Mouse (Mus musculus) midbrain, postnatal 0 days (tissue): Measurements from ENCODE around the gene Brsk2. TPM values are rescaled to one million over a fixed set of nuclear protein-coding genes. Genes with fewer than 3 reads are reported as not detected.

Source experiments
- ATAC-seq: fragments of 200-750 bp; cut with Nextera tagmentation; 2 replicates; pipeline ENCODE4 v1.8.0; 2017; ENCODE audit warnings: moderate number of reproducible peaks, mild to moderate bottlenecking, moderate TSS enrichment, moderate library complexity; ENCODE audit not compliant: low FRiP score
- DNase-seq: peaks from one replicate; pipeline ENCODE4 v3.0.0-alpha.2; 2015; ENCODE audit warnings: low spot score
- H3K27ac ChIP-seq: fragments of 300-500 bp; sonication (generic); 2 replicates; pipeline ENCODE4 v1.5.1; 2014; ENCODE audit warnings: low read depth, mild to moderate bottlenecking, low read length, mixed read lengths
- H3K27me3 ChIP-seq: fragments of 300-500 bp; sonication (generic); 2 replicates; pipeline ENCODE4 v1.6.1; 2014; ENCODE audit warnings: low read length, control low read depth, mixed read lengths; ENCODE audit not compliant: insufficient read depth
- H3K36me3 ChIP-seq: fragments of 300-500 bp; sonication (generic); 2 replicates; pipeline ENCODE4 v1.6.1; 2014; ENCODE audit warnings: low read length, control low read depth, mixed read lengths; ENCODE audit not compliant: insufficient read depth
- H3K4me1 ChIP-seq: fragments of 300-500 bp; sonication (generic); 2 replicates; pipeline ENCODE4 v1.6.1; 2014; ENCODE audit warnings: mild to moderate bottlenecking, control low read depth, antibody characterized with exemption, low read length, mixed read lengths; ENCODE audit not compliant: insufficient read depth
- H3K4me2 ChIP-seq: fragments of 300-500 bp; sonication (generic); 2 replicates; pipeline ENCODE4 v1.6.1; 2014; ENCODE audit warnings: low read depth, mild to moderate bottlenecking, low read length, mixed read lengths; ENCODE audit not compliant: poor library complexity, severe bottlenecking
- H3K4me3 ChIP-seq: fragments of 300-500 bp; sonication (generic); 2 replicates; pipeline ENCODE4 v1.5.1; 2014; ENCODE audit warnings: low read depth, mild to moderate bottlenecking, low read length, moderate library complexity
- H3K9ac ChIP-seq: fragments of 300-500 bp; sonication (generic); replicated peaks from 2 replicates; pipeline ENCODE4 v1.6.1; 2014; ENCODE audit warnings: mild to moderate bottlenecking, low read length, moderate library complexity, mixed read lengths; ENCODE audit not compliant: poor library complexity, severe bottlenecking
- H3K9me3 ChIP-seq: fragments of 300-500 bp; sonication (generic); 2 replicates; pipeline ENCODE4 v1.6.1; 2016; ENCODE audit warnings: low read length, control low read depth
- CTCF ChIP-seq: IDR thresholded peaks from 2 replicates; pipeline ENCODE4 v1.5.1; 2016; ENCODE audit warnings: antibody characterized with exemption, mild to moderate bottlenecking
- WGBS: fragments of 180-500 bp; shearing (Covaris S2); extraction: QIAGEN DNeasy Blood & Tissue Kit; methylation state at CpG from one replicate; pipeline ENCODE4 v1.1.7; 2014; 5-methylcytosine and 5-hydroxymethylcytosine counted together
- polyA plus RNA-seq: library from polyadenylated mRNA; unstranded; fragments of >200 nt; fragmentation: Nextera tagmentation; extraction: Ambion mirVana; gene quantifications from 2 replicates; pipeline ENCODE4 v1.2.1, GENCODE M21; 2015
- total RNA-seq: library from RNA; depleted of rRNA; stranded (reverse); fragments of >200 nt; gene quantifications from 2 replicates; pipeline ENCODE4 v1.2.3, GENCODE M21; 2014

The Brsk2 gene
- total and polyA plus RNA-seq, 2 experiments from 2014 or later, result 20.1 to 159 TPM

- no peaks in the 10 kb centered on the region for H3K27me3 ChIP-seq
- ATAC-seq (no peak), DNase-seq (no peak)
- no peaks in the 10 kb centered on the region for H3K36me3 ChIP-seq
- WGBS, result 85% methylated on average over 2 of the region's 2 CpGs
- H3K4me1 ChIP-seq, result peaks cover 41% of the 10 kb centered on the region; the same call in 1 of the 2 replicates
- no peak overlapping the region for H3K4me2 ChIP-seq
- H3K27ac ChIP-seq, result no peak overlapping the region
- H3K4me3 ChIP-seq, result no peak overlapping the region
- H3K9ac ChIP-seq, result no peak overlapping the region
- H3K9me3 ChIP-seq, result no peaks in the 10 kb centered on the region
- no peak for TF ChIP-seq CTCF
Measured at GRCm38 (mm10) chr7:141958211-141958610, 8.7 kb downstream of the Brsk2 start.

GRCm38 (mm10) chr7:141959133-141959532 lies 9.6 kb downstream of the Brsk2 start:
- H3K4me1 ChIP-seq, result peaks cover 34% of the 10 kb centered on the region; the same call in 1 of the 2 replicates
- WGBS, result 92% methylated on average over 1 of the region's 1 CpGs
- no peaks in the 10 kb centered on the region for H3K27me3 ChIP-seq
- no peak overlapping the region for H3K4me3 ChIP-seq
- H3K9ac ChIP-seq, result no peak overlapping the region
- ATAC-seq, result no peak
- TF ChIP-seq CTCF, result no peak
- H3K36me3 ChIP-seq, result no peaks in the 10 kb centered on the region
- no peak for DNase-seq
- no peaks in the 10 kb centered on the region for H3K9me3 ChIP-seq
- no peak overlapping the region for H3K4me2 ChIP-seq
- H3K27ac ChIP-seq, result no peak overlapping the region

- Histone ChIP-seq H3K4me2 (no peak overlapping the region), H3K9ac (no peak overlapping the region), H3K27ac (no peak overlapping the region), H3K27me3 (no peaks in the 10 kb centered on the region), H3K4me3 (no peak overlapping the region), H3K4me1 (peaks cover 28% of the 10 kb centered on the region; the same call in 1 of the 2 replicates), H3K9me3 (no peaks in the 10 kb centered on the region), H3K36me3 (no peaks in the 10 kb centered on the region)
- no peak for ATAC-seq
- WGBS, result 73% methylated on average over 2 of the region's 2 CpGs
- TF ChIP-seq CTCF, result no peak
- DNase-seq, result no peak
Measured at GRCm38 (mm10) chr7:141960926-141961325, 11.4 kb downstream of the Brsk2 start.

- no peak overlapping the region for H3K27ac ChIP-seq
- WGBS, result 73% methylated on average over 3 of the region's 3 CpGs
Measured at GRCm38 (mm10) chr7:141961491-141961890, 11.9 kb downstream of the Brsk2 start.

GRCm38 (mm10) chr7:141962521-141962920 lies 13.0 kb downstream of the Brsk2 start:
- Histone ChIP-seq H3K36me3 (no peaks in the 10 kb centered on the region), H3K4me2 (no peak overlapping the region), H3K9ac (no peak overlapping the region), H3K27ac (no peak overlapping the region), H3K9me3 (no peaks in the 10 kb centered on the region), H3K4me3 (no peak overlapping the region), H3K27me3 (no peaks in the 10 kb centered on the region), H3K4me1 (peaks cover 22% of the 10 kb centered on the region; the same call in 1 of the 2 replicates)
- DNase-seq (no peak), ATAC-seq (no peak)
- 100% methylated on average over 3 of the region's 3 CpGs for WGBS
- no peak for TF ChIP-seq CTCF

More at GRCm38 (mm10) chr7:141961491-141961890, 11.9 kb downstream of the Brsk2 start:
- no peak for TF ChIP-seq CTCF
- Histone ChIP-seq H3K4me2 (no peak overlapping the region), H3K9me3 (no peaks in the 10 kb centered on the region), H3K27me3 (no peaks in the 10 kb centered on the region), H3K36me3 (no peaks in the 10 kb centered on the region), H3K4me1 (peaks cover 26% of the 10 kb centered on the region; the same call in 1 of the 2 replicates), H3K9ac (no peak overlapping the region), H3K4me3 (no peak overlapping the region)
- ATAC-seq, result no peak
- no peak for DNase-seq

GRCm38 (mm10) chr7:141966281-141966680 lies 16.7 kb downstream of the Brsk2 start:
- no peaks in the 10 kb centered on the region for H3K27me3 ChIP-seq
- no peak for TF ChIP-seq CTCF
- no peak overlapping the region for H3K27ac ChIP-seq
- no peak overlapping the region for H3K4me2 ChIP-seq
- ATAC-seq, result no peak
- H3K36me3 ChIP-seq, result no peaks in the 10 kb centered on the region
- DNase-seq, result no peak
- WGBS, result 89% methylated on average over 2 of the region's 2 CpGs
- H3K9ac ChIP-seq, result no peak overlapping the region
- no peak overlapping the region for H3K4me3 ChIP-seq
- peaks cover 27% of the 10 kb centered on the region; the same call in 1 of the 2 replicates for H3K4me1 ChIP-seq
- H3K9me3 ChIP-seq, result no peaks in the 10 kb centered on the region
